Mouse (Mus musculus) hematopoietic stem cell, adult 5-6 weeks (primary cell): ENCODE results near the gene Lrr1. TPM values are rescaled to one million over a fixed set of nuclear protein-coding genes. Genes with fewer than 3 reads are reported as not detected.
"Not testable (repeated sequence)": the region's sequence is repeated elsewhere in the genome, so short reads cannot be mapped to it uniquely, and the experiment has no call there.

Source experiments
- ATAC-seq, 2 experiments: fragments of 125-278 bp in 1 of 2; replicated peaks in 1 of 2; 2 replicates each; pipeline ENCODE4 v1.8.0; 2016 to 2017; ENCODE audit warnings: inconsistent platforms in 2 of 2, mild to moderate bottlenecking in 2 of 2, moderate number of reproducible peaks in 2 of 2, low read depth in 1 of 2, moderate TSS enrichment in 1 of 2; ENCODE audit not compliant: low FRiP score in 2 of 2, poor library complexity in 2 of 2, severe bottlenecking in 2 of 2, insufficient read depth in 1 of 2, low TSS enrichment in 1 of 2
- total RNA-seq: library from RNA; stranded (forward); fragments of 172-1452, 232-1000 nt; gene quantifications from 2 replicates; pipeline ENCODE4 v1.2.3, GENCODE M21; 2017

Gene Lrr1
- total RNA-seq, 1 experiment from 2014 or later = 5.8 TPM

DNA sequence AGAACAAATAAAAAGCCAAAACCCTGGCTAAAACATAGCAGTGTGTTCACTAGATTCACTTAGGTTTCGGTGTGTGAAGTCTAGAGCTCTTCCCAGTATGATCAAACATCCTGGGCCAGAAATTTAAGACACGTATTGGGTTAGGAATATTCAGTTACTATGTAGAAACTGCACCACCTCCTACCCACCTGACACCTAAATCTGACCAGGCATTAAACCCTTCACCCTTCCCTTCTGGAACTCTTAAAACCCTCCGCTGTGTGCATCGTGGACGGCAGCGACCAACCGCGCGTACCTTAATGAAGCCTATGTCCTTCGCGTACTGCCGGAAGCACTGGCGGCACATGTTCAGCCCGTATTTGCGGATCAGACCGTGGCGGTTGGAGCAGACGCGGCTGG, 10.2 kb upstream of the Lrr1 start:
- ATAC-seq = peak in 1 of 2 experiments; percentile 6; a peak in 1 of 4 replicates

DNA sequence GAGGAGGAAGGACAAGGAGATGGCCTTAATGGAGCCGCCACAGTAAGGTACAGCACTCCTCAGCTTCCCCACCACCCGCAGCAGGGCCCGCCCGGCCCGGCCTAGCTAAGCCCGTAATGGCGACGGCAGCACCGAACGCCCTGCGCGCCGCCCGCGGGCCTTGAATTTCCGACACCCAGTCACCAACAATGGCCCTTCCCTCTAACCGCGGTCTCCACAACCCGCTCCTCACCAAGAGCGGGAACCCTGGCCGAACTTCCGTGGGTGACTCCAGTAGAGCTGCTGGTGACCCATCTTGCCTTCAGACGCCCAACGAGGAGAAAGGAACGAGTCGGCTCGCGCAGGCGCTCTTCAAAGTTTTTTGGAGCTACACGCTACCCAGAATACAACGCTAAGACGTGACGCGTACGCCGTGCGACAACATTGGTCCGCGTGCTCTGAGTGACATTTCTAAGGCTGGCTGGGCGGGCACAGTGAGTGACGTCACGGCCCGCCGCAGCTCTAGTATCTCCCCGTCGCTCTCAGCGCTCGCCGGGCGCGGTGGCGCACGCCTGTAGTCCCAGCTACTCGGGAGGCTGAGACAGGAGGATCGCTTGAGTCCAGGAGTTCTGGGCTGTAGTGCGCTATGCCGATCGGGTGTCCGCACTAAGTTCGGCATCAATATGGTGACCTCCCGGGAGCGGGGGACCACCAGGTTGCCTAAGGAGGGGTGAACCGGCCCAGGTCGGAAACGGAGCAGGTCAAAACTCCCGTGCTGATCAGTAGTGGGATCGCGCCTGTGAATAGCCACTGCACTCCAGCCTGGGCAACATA, 9.6 kb upstream of the Lrr1 start, which contains the start of gene Rps29:
Gene Rps29, minus strand, starts transcription at position 422 of the 813 bp plus-strand sequence.
- peak; percentile 90 to 96 for ATAC-seq

GRCm38 (mm10) chr12:69159578-69159940, 9.1 kb upstream of the Lrr1 start:
- ATAC-seq = peak; percentile 24 to 55; a peak in 3 of 4 replicates

DNA sequence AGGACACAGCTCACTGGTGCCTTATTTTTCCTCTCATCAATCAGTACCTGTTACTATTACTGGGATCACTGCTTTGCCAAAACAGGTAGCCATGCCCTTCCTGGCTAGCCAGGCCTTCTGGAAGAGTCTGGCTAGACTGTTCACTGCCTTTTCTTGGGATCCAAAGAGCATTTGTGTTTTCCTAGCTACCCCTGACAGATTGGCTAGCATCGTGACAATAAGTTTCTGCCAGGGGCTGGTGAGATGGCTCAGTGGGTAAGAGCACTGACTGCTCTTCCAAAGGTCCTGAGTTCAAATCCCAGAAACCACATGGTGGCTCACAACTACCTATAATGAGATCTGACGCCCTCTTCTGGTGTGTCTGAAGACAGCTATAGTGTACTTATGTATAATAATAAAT, 7.9 kb upstream of the Lrr1 start:
- not testable (repeated sequence) for ATAC-seq

GRCm38 (mm10) chr12:69163586-69163985, 5.0 kb upstream of the Lrr1 start:
- ATAC-seq = not testable (repeated sequence)

GRCm38 (mm10) chr12:69164904-69165303, 3.7 kb upstream of the Lrr1 start:
- no peak for ATAC-seq

- ATAC-seq = not testable (repeated sequence)
These were observed 1.6 kb upstream of the Lrr1 start for GRCm38 (mm10) chr12:69166861-69167581.

DNA sequence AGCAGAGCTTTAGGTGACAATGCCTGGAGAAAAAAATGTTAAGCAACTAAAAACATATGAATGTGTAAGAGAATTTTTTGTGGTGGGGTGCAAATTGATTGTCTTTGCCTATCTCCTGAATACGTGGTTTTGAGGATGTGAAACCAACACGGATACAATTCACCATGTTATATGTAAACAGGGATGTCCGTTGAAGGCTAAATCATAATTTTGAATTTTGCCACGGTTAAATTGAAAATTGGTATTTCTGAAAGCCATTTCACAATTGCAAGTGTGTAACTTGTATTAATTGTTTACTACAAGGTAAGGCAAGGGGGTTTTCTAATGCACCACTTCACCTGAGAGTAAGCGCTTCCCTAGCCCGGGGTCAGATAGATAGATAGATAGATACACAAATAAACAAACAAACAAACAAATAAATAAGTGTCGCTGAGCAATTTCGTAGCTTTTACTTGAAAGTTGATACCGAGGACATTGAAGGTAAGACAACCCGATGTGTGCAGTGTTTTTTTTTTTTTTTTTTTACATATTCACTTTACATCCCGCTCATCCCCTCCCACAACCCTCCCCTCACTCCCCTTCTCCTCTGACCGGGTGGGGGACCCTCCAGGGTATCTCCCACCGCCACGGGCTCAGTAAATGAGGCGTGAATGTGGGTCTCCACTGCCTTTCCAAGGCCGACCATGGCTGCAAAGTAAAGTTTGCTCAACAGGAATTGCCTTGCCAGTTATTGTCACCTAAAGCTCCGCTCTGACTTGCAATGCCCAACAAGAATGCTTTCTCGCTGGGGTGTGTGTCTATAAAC, 756 bp upstream of the Lrr1 start:
- no peak for ATAC-seq

- no peak for ATAC-seq
These were observed 2.7 kb downstream of the Lrr1 start for GRCm38 (mm10) chr12:69171307-69171706.

DNA sequence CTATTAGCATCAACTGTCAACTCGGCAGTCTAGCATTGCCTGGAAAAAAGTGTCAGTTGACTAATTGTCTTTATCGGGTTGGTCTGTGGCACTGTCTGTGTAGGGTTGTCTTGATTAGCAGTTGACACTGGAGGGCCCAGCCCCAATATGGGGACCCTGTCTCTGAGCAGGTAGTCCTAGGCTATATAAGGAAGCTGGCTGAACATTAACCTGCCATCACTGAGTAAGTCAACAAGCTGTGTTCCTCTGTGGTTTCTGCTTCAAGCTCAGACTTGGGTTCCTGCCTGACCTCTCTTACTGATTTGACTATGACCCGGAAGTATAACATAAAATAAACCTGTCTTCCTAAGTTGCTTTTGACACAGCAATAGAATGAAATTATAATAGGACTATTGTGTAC, 7.4 kb downstream of the Lrr1 start:
- ATAC-seq = no peak

DNA sequence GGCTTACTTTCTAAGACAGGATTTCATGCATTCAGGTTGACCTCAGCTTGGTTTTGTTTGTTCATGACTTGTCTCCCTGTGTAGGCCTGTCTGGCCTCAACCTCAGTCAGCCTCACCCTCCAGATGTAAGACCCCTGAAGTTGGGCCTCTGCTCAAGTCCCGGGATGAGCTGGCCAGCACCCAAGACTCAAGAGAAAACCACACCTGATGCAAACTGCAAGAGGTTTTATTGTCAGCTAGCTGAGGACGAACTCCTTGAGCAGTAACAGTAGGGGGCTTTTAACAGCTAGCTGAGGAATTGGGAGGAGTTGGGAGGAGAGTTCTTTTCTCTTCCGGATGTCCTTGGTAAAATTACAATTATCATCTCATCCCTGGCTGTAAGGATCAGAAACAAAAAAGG, 8.9 kb downstream of the Lrr1 start:
- ATAC-seq = no peak

GRCm38 (mm10) chr12:69179371-69179770, 10.8 kb downstream of the Lrr1 start:
- ATAC-seq = no peak

- ATAC-seq = no peak
These were observed 13.2 kb downstream of the Lrr1 start for GRCm38 (mm10) chr12:69181800-69182199.

DNA sequence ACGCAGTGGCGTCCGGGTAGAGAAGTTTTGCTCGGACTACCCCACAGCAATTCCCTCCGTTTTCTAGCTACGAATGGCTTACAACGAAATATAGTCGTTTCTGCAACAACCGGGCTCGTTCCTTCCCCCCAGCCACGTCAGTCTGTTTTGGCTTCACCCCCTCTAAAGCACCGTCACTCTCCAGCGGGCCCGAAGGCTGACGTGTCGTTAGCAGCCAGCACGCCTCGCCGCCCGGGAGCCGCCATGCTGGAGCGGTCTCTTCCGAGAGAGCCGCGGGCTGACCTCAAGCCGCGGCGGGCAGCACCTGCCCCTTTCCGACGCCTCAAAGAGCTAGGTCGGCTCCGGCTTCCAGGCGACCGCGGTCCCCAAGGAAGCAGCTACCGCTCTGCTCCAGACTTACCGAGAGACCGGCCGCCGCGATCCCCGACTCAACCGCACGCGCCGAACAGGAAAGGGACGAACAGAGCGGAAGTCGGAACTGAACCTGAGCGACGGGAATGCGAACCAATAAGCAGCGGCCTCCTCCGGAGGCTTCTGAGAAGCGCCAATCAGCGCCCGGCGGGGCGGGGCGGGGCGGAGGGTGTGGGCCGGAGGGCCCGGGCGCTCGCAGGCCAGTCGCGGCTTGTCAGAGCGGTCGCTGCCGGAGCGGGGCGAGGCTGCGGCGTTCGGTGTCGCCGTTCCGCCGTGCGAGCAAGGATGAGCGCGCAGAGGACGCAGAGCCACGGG, 15.1 kb downstream of the Lrr1 start, which contains the start of the genes Rpl36al and Mgat2:
Gene Rpl36al, minus strand, starts transcription at position 501 of the 726 bp plus-strand sequence.
Gene Mgat2, plus strand, starts transcription at position 575 of the 726 bp plus-strand sequence.
- peak; percentile 93 for ATAC-seq

- ATAC-seq = peak; percentile 30 to 54
These were observed 16.0 kb downstream of the Lrr1 start for GRCm38 (mm10) chr12:69184342-69185295.

DNA sequence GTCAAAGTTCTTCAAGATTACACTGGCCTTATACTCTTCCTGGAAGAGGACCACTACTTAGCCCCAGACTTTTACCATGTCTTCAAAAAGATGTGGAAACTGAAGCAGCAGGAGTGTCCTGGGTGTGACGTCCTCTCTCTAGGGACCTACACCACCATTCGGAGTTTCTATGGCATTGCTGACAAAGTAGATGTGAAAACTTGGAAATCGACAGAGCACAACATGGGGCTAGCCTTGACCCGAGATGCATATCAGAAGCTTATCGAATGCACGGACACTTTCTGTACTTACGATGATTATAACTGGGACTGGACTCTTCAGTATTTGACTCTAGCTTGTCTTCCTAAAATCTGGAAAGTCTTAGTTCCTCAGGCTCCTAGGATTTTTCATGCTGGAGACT, 16.8 kb downstream of the Lrr1 start:
- no peak for ATAC-seq
